Mouse (Mus musculus) neural tube, embryonic 11.5 days (tissue): ENCODE data around the gene 4921504E06Rik. TPM values are rescaled to one million over a fixed set of nuclear protein-coding genes. Genes with fewer than 3 reads are reported as not detected.
A peak's percentile ranks its signal among the peaks of the same experiment; 100 is the strongest.

ENCODE experiments used
- ATAC-seq: fragments of 200-750 bp; cut with Nextera tagmentation; 2 replicates; pipeline ENCODE4 v1.8.0; 2017; ENCODE audit warnings: moderate number of reproducible peaks, mild to moderate bottlenecking, moderate TSS enrichment, moderate library complexity; ENCODE audit not compliant: insufficient read depth, low FRiP score, low TSS enrichment
- DNase-seq: peaks from one replicate; pipeline ENCODE4 v3.0.0-alpha.2; 2015; ENCODE audit warnings: low spot score
- H3K27ac ChIP-seq: fragments of 300-500 bp; sonication (generic); 2 replicates; pipeline ENCODE4 v1.5.1; 2014; ENCODE audit warnings: low read depth, mild to moderate bottlenecking, low read length
- H3K27me3 ChIP-seq: fragments of 300-500 bp; sonication (generic); 2 replicates; pipeline ENCODE4 v1.6.1; 2014; ENCODE audit warnings: mild to moderate bottlenecking, low read length, mixed read lengths; ENCODE audit not compliant: control insufficient read depth, insufficient read depth
- H3K36me3 ChIP-seq: fragments of 300-500 bp; sonication (generic); 2 replicates; pipeline ENCODE4 v1.6.1; 2014; ENCODE audit warnings: mild to moderate bottlenecking, low read length, moderate library complexity, mixed read lengths; ENCODE audit not compliant: control insufficient read depth, insufficient read depth
- H3K4me1 ChIP-seq: fragments of 300-500 bp; sonication (generic); 2 replicates; pipeline ENCODE4 v1.6.1; 2014; ENCODE audit warnings: low read length, mixed read lengths; ENCODE audit not compliant: control insufficient read depth, insufficient read depth
- H3K4me2 ChIP-seq: fragments of 300-500 bp; sonication (generic); 2 replicates; pipeline ENCODE4 v1.6.1; 2014; ENCODE audit warnings: low read depth, mild to moderate bottlenecking, moderate library complexity
- H3K4me3 ChIP-seq: fragments of 300-500 bp; sonication (generic); 2 replicates; pipeline ENCODE4 v1.5.1; 2014; ENCODE audit warnings: low read depth, low read length
- H3K9ac ChIP-seq: fragments of 300-500 bp; sonication (generic); 2 replicates; pipeline ENCODE4 v1.6.1; 2014; ENCODE audit warnings: mild to moderate bottlenecking, low read length
- H3K9me3 ChIP-seq: fragments of 300-500 bp; sonication (generic); 2 replicates; pipeline ENCODE4 v1.6.1; 2016; ENCODE audit warnings: low read length; ENCODE audit not compliant: control insufficient read depth
- WGBS: fragments of 180-500 bp; shearing (Covaris S2); extraction: QIAGEN DNeasy Blood & Tissue Kit; methylation state at CpG from one replicate; pipeline ENCODE4 v1.1.7; 2014; 5-methylcytosine and 5-hydroxymethylcytosine counted together
- polyA plus RNA-seq: library from polyadenylated mRNA; unstranded; fragments of >200 nt; fragmentation: Nextera tagmentation; extraction: Ambion mirVana; gene quantifications from 2 replicates; pipeline ENCODE4 v1.2.1, GENCODE M21; 2014

4921504E06Rik gene
- polyA plus RNA-seq, 1 experiment from 2014 or later = not detected

- H3K9me3 ChIP-seq = no peaks in the 10 kb centered on the region
- peaks cover 81% of the 10 kb centered on the region for H3K27me3 ChIP-seq
- H3K36me3 ChIP-seq = no peaks in the 10 kb centered on the region
- no peak overlapping the region for H3K27ac ChIP-seq
- peak overlapping the region; percentile 50; the same call in 1 of the 2 replicates for H3K4me2 ChIP-seq
- no peak for ATAC-seq
- H3K9ac ChIP-seq = no peak overlapping the region
- DNase-seq = peak; percentile 13
- WGBS = 1% methylated on average over 9 of the region's 9 CpGs
- H3K4me3 ChIP-seq = peak overlapping the region; percentile 41; the same call in 1 of the 2 replicates
- H3K4me1 ChIP-seq = 0 out of 2 replicates have a peak, but pooled peaks cover 13% of the 10 kb centered on the region
Observed at GRCm38 (mm10) chr2:19444346-19444745, 109.4 kb downstream of the 4921504E06Rik start.

- DNase-seq (peak; percentile 77), ATAC-seq (peak; percentile 80)
- H3K4me2 ChIP-seq = peak overlapping the region; percentile 44
- H3K9me3 ChIP-seq = no peaks in the 10 kb centered on the region
- 0 out of 2 replicates have a peak overlapping the region, but pooled peaks have one; percentile 11 for H3K27ac ChIP-seq
- H3K27me3 ChIP-seq = peaks cover 72% of the 10 kb centered on the region
- no peak overlapping the region for H3K9ac ChIP-seq
- H3K36me3 ChIP-seq = no peaks in the 10 kb centered on the region
- no peak overlapping the region for H3K4me3 ChIP-seq
- WGBS = 1% methylated on average over 41 of the region's 41 CpGs
- peaks cover 8% of the 10 kb centered on the region for H3K4me1 ChIP-seq
Observed at GRCm38 (mm10) chr2:19431614-19432323, 121.9 kb downstream of the 4921504E06Rik start.

GRCm38 (mm10) chr2:19431186-19431585, 122.5 kb downstream of the 4921504E06Rik start:
- H3K4me3 ChIP-seq = peak overlapping the region; percentile 27
- peak; percentile 62 for ATAC-seq

GRCm38 (mm10) chr2:19430746-19431145, 123.0 kb downstream of the 4921504E06Rik start:
- Histone ChIP-seq H3K9ac (no peak overlapping the region), H3K4me3 (peak overlapping the region; percentile 27), H3K4me2 (peak overlapping the region; percentile 44), H3K27ac (0 out of 2 replicates have a peak overlapping the region, but pooled peaks have one; percentile 11), H3K9me3 (no peaks in the 10 kb centered on the region), H3K4me1 (peaks cover 8% of the 10 kb centered on the region), H3K27me3 (peaks cover 80% of the 10 kb centered on the region), H3K36me3 (no peaks in the 10 kb centered on the region)
- ATAC-seq (peak; percentile 68), DNase-seq (peak; percentile 78)
- WGBS = under 1% methylated on average over 33 of the region's 33 CpGs

More at GRCm38 (mm10) chr2:19431186-19431585, 122.5 kb downstream of the 4921504E06Rik start:
- 0 out of 2 replicates have a peak overlapping the region, but pooled peaks have one; percentile 11 for H3K27ac ChIP-seq
- H3K9ac ChIP-seq = no peak overlapping the region
- H3K4me2 ChIP-seq = peak overlapping the region; percentile 44
- H3K36me3 ChIP-seq = no peaks in the 10 kb centered on the region
- peak; percentile 78 for DNase-seq
- WGBS = under 1% methylated on average over 18 of the region's 18 CpGs
- no peaks in the 10 kb centered on the region for H3K9me3 ChIP-seq
- H3K27me3 ChIP-seq = peaks cover 78% of the 10 kb centered on the region
- peaks cover 8% of the 10 kb centered on the region for H3K4me1 ChIP-seq

- H3K27me3 ChIP-seq = peaks cover 76% of the 10 kb centered on the region
- WGBS = 3% methylated on average over 31 of the region's 31 CpGs
Observed at GRCm38 (mm10) chr2:19429691-19430690, 123.7 kb downstream of the 4921504E06Rik start.

GRCm38 (mm10) chr2:19429031-19429430, 124.7 kb downstream of the 4921504E06Rik start:
- no peak for ATAC-seq
- no peak overlapping the region for H3K4me3 ChIP-seq
- peak; percentile 69 for DNase-seq
- peak overlapping the region; percentile 1; the same call in 1 of the 2 replicates for H3K4me2 ChIP-seq
- H3K36me3 ChIP-seq = no peaks in the 10 kb centered on the region
- WGBS = 5% methylated on average over 10 of the region's 10 CpGs
- H3K27ac ChIP-seq = no peak overlapping the region
- no peak overlapping the region for H3K9ac ChIP-seq
- H3K4me1 ChIP-seq = peaks cover 8% of the 10 kb centered on the region
- H3K9me3 ChIP-seq = no peaks in the 10 kb centered on the region
- H3K27me3 ChIP-seq = peaks cover 68% of the 10 kb centered on the region

More at GRCm38 (mm10) chr2:19429691-19430690, 123.7 kb downstream of the 4921504E06Rik start:
- Histone ChIP-seq H3K4me3 (no peak overlapping the region), H3K36me3 (no peaks in the 10 kb centered on the region), H3K9ac (no peak overlapping the region), H3K9me3 (no peaks in the 10 kb centered on the region), H3K27ac (no peak overlapping the region; the same call in 1 of the 2 replicates), H3K4me1 (peaks cover 8% of the 10 kb centered on the region), H3K4me2 (peak overlapping the region; percentile 23)
- ATAC-seq = 0 out of 2 replicates have a peak, but pooled peaks have one; percentile 29
- peak; percentile 55 for DNase-seq

- ATAC-seq (no peak), DNase-seq (no peak)
- no peak overlapping the region for H3K9ac ChIP-seq
- no peaks in the 10 kb centered on the region for H3K36me3 ChIP-seq
- no peaks in the 10 kb centered on the region for H3K4me1 ChIP-seq
- H3K4me2 ChIP-seq = no peak overlapping the region
- H3K9me3 ChIP-seq = no peaks in the 10 kb centered on the region
- no peak overlapping the region for H3K4me3 ChIP-seq
- WGBS = 83% methylated on average over 6 of the region's 6 CpGs
- no peak overlapping the region for H3K27ac ChIP-seq
- peaks cover 14% of the 10 kb centered on the region; the same call in 1 of the 2 replicates for H3K27me3 ChIP-seq
Observed at GRCm38 (mm10) chr2:19423086-19423485, 130.6 kb downstream of the 4921504E06Rik start.

- Histone ChIP-seq H3K4me1 (no peaks in the 10 kb centered on the region), H3K27me3 (peaks cover 8% of the 10 kb centered on the region; the same call in 1 of the 2 replicates), H3K9me3 (no peaks in the 10 kb centered on the region), H3K36me3 (no peaks in the 10 kb centered on the region), H3K9ac (no peak overlapping the region), H3K27ac (no peak overlapping the region), H3K4me3 (no peak overlapping the region), H3K4me2 (no peak overlapping the region)
- ATAC-seq (no peak), DNase-seq (no peak)
Observed at GRCm38 (mm10) chr2:19422226-19422625, 131.5 kb downstream of the 4921504E06Rik start.
